Mouse (Mus musculus): ENCODE data around the gene Rxfp4.
"Not testable (repeated sequence)": the region's sequence is repeated elsewhere in the genome, so short reads cannot be mapped to it uniquely, and the experiment has no call there.

The Rxfp4 gene

GRCm38 (mm10) chr3:88609066-88609465, 43.9 kb downstream of the Rxfp4 start:
- DNase-seq (ENCODE audit: low spot score in 2 of 2) = no peak

DNA sequence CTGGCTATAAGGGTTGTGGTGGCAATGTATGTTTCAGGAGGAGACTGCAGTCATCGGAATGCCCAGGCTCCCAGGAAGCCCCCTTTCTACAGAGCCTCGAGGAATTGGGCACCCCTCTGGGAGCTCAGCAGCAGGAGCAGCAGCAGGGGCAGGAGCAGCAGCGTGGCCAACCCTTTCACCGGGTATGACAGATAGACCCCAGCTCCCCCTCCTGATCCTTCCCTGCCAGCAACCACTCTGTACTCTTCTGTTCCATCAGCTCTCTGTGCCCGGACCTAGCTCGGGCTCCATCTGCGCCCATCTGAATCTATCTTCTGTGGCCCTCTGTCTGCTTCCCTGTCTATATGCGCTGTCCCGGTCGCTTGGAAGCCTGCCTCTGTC, 45.2 kb downstream of the Rxfp4 start:
- no peak for DNase-seq (ENCODE audit: low spot score in 2 of 2)

GRCm38 (mm10) chr3:88607065-88607757, 45.7 kb downstream of the Rxfp4 start:
- peak; percentile 76 to 90 for DNase-seq (ENCODE audit: low spot score in 2 of 2)

GRCm38 (mm10) chr3:88605666-88606065, 47.3 kb downstream of the Rxfp4 start, which contains the start of gene Arhgef2:
Arhgef2 (plus strand) TSS chr3:88605966.
- DNase-seq (ENCODE audit: low spot score in 2 of 2) = not testable (repeated sequence)

GRCm38 (mm10) chr3:88604863-88605262, 48.1 kb downstream of the Rxfp4 start:
- DNase-seq (ENCODE audit: low spot score in 2 of 2) = no peak

- peak in 1 of 2 experiments; percentile 78 for DNase-seq (ENCODE audit: low spot score in 2 of 2)
These were observed 49.2 kb downstream of the Rxfp4 start for GRCm38 (mm10) chr3:88603714-88604161.

DNA sequence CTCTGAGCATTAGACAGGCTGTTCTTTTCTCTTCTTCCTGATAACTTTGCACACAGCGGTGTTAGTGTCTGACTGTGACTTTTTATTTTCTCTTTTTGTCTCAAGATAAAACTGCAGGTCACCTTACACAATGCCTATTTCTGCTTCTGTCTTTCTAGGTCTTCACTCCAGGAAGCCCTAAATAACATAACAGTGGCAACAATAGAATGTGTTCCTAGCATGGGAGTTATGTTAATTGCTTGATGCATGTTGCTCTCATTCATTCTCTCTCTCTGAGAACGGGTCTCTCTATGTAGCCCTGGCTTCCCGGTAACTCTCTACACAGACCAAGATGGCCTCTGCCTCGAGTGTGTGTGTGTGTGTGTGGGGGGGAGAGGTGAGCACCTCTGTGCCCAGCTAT, 50.5 kb downstream of the Rxfp4 start:
- no peak for DNase-seq (ENCODE audit: low spot score in 2 of 2)

All from thymus, postnatal 10 days (tissue).